Mouse (Mus musculus): ENCODE data around the gene Qtrt1. TPM values are rescaled to one million over a fixed set of nuclear protein-coding genes. Genes with fewer than 3 reads are reported as not detected.
A peak's percentile ranks its signal among the peaks of the same experiment; 100 is the strongest.

Gene Qtrt1
- polyA plus RNA-seq (2016; fragmentation: Nextera tagmentation; extraction: Ambion mirVana): 71.7 and 74.0 TPM in 2 replicates

- Histone ChIP-seq H3K9me3 (no peaks in the 10 kb centered on the region), H3K4me3 (peak within 1 kb of the TSS; percentile 76), H3K4me1 (peaks cover 19% of the 10 kb centered on the region), H3K27me3 (ENCODE audit: poor library complexity, severe bottlenecking) (no peaks in the 10 kb centered on the region), H3K27ac (peak within 1 kb of the TSS; percentile 88), H3K36me3 (replicated peaks) (peaks cover 47% of the 10 kb centered on the region)
- peak; percentile 91 for DNase-seq (ENCODE audit: extremely low spot score, low spot score)
- WGBS: 2% methylated on average over 53 of the region's 53 CpGs
Measured at GRCm38 (mm10) chr9:21411669-21412550, at the start of gene Qtrt1. TSS of gene Qtrt1 (plus strand) at chr9:21411837.

GRCm38 (mm10) chr9:21366541-21367220 lies 45.0 kb upstream of the Qtrt1 start:
- Histone ChIP-seq H3K4me3 (peak overlapping the region; percentile 68), H3K27ac (peak overlapping the region; percentile 92), H3K27me3 (ENCODE audit: poor library complexity, severe bottlenecking) (0 out of 2 replicates have a peak, but pooled peaks cover 4% of the 10 kb centered on the region), H3K36me3 (replicated peaks) (peaks cover 22% of the 10 kb centered on the region), H3K9me3 (no peaks in the 10 kb centered on the region), H3K4me1 (peaks cover 20% of the 10 kb centered on the region)
- peak; percentile 31 for DNase-seq (ENCODE audit: extremely low spot score, low spot score)
- 43% methylated on average over 14 of the region's 14 CpGs for WGBS

GRCm38 (mm10) chr9:21367357-21368111 lies 44.1 kb upstream of the Qtrt1 start, which contains the start of gene Ilf3:
TSS of gene Ilf3 (plus strand) at chr9:21367871.
- H3K36me3 ChIP-seq (replicated peaks): peaks cover 31% of the 10 kb centered on the region
- peak within 1 kb of the TSS; percentile 68 for H3K4me3 ChIP-seq
- DNase-seq (ENCODE audit: extremely low spot score, low spot score): peak; percentile 100
- peak within 1 kb of the TSS; percentile 92 for H3K27ac ChIP-seq
- H3K27me3 ChIP-seq (ENCODE audit: poor library complexity, severe bottlenecking): no peaks in the 10 kb centered on the region
- peaks cover 24% of the 10 kb centered on the region for H3K4me1 ChIP-seq
- H3K9me3 ChIP-seq: no peaks in the 10 kb centered on the region
- under 1% methylated on average over 66 of the region's 66 CpGs for WGBS

GRCm38 (mm10) chr9:21368131-21368584 lies 43.5 kb upstream of the Qtrt1 start:
- Histone ChIP-seq H3K4me1 (peaks cover 24% of the 10 kb centered on the region), H3K27ac (peak overlapping the region; percentile 92), H3K9me3 (no peaks in the 10 kb centered on the region), H3K27me3 (ENCODE audit: poor library complexity, severe bottlenecking) (no peaks in the 10 kb centered on the region), H3K4me3 (peak overlapping the region; percentile 68), H3K36me3 (replicated peaks) (peaks cover 37% of the 10 kb centered on the region)
- peak; percentile 79 for DNase-seq (ENCODE audit: extremely low spot score, low spot score)
- under 1% methylated on average over 38 of the region's 38 CpGs for WGBS

GRCm38 (mm10) chr9:21369080-21369479 lies 42.6 kb upstream of the Qtrt1 start:
- H3K27me3 ChIP-seq (ENCODE audit: poor library complexity, severe bottlenecking): no peaks in the 10 kb centered on the region
- peaks cover 24% of the 10 kb centered on the region for H3K4me1 ChIP-seq
- H3K9me3 ChIP-seq: no peaks in the 10 kb centered on the region
- H3K4me3 ChIP-seq: peak overlapping the region; percentile 68
- peaks cover 45% of the 10 kb centered on the region for H3K36me3 ChIP-seq (replicated peaks)
- H3K27ac ChIP-seq: peak overlapping the region; percentile 92
- WGBS: 71% methylated on average over 11 of the region's 11 CpGs
- DNase-seq (ENCODE audit: extremely low spot score, low spot score): no peak

- DNase-seq (ENCODE audit: extremely low spot score, low spot score): no peak
- no peaks in the 10 kb centered on the region for H3K27me3 ChIP-seq (ENCODE audit: poor library complexity, severe bottlenecking)
- 85% methylated on average over 2 of the region's 2 CpGs for WGBS
- peaks cover 61% of the 10 kb centered on the region for H3K36me3 ChIP-seq (replicated peaks)
- no peaks in the 10 kb centered on the region for H3K9me3 ChIP-seq
- H3K4me3 ChIP-seq: peak overlapping the region; percentile 22; the same call in 1 of the 2 replicates
- peaks cover 24% of the 10 kb centered on the region for H3K4me1 ChIP-seq
- no peak overlapping the region for H3K27ac ChIP-seq
Measured at GRCm38 (mm10) chr9:21370876-21371275, 40.8 kb upstream of the Qtrt1 start.

- Histone ChIP-seq H3K4me1 (peaks cover 24% of the 10 kb centered on the region), H3K36me3 (replicated peaks) (peaks cover 72% of the 10 kb centered on the region), H3K27ac (no peak overlapping the region), H3K9me3 (no peaks in the 10 kb centered on the region), H3K27me3 (ENCODE audit: poor library complexity, severe bottlenecking) (no peaks in the 10 kb centered on the region), H3K4me3 (no peak overlapping the region)
- 88% methylated on average over 1 of the region's 1 CpGs for WGBS
- no peak for DNase-seq (ENCODE audit: extremely low spot score, low spot score)
Measured at GRCm38 (mm10) chr9:21372508-21372907, 39.1 kb upstream of the Qtrt1 start.

GRCm38 (mm10) chr9:21379195-21379594 lies 32.4 kb upstream of the Qtrt1 start:
- no peaks in the 10 kb centered on the region for H3K9me3 ChIP-seq
- no peaks in the 10 kb centered on the region for H3K27me3 ChIP-seq (ENCODE audit: poor library complexity, severe bottlenecking)
- H3K36me3 ChIP-seq (replicated peaks): peaks cover 87% of the 10 kb centered on the region
- no peak overlapping the region for H3K27ac ChIP-seq
- H3K4me1 ChIP-seq: peaks cover 12% of the 10 kb centered on the region
- 91% methylated on average over 3 of the region's 3 CpGs for WGBS
- DNase-seq (ENCODE audit: extremely low spot score, low spot score): no peak
- H3K4me3 ChIP-seq: no peak overlapping the region

GRCm38 (mm10) chr9:21380868-21381267 lies 30.8 kb upstream of the Qtrt1 start:
- Histone ChIP-seq H3K36me3 (replicated peaks) (peaks cover 86% of the 10 kb centered on the region), H3K4me3 (no peak overlapping the region), H3K27ac (no peak overlapping the region), H3K9me3 (no peaks in the 10 kb centered on the region), H3K27me3 (ENCODE audit: poor library complexity, severe bottlenecking) (no peaks in the 10 kb centered on the region), H3K4me1 (peaks cover 12% of the 10 kb centered on the region)
- no peak for DNase-seq (ENCODE audit: extremely low spot score, low spot score)

- no peak for DNase-seq (ENCODE audit: extremely low spot score, low spot score)
- H3K36me3 ChIP-seq (replicated peaks): peaks cover 86% of the 10 kb centered on the region
- no peaks in the 10 kb centered on the region for H3K9me3 ChIP-seq
- no peak overlapping the region for H3K4me3 ChIP-seq
- H3K27me3 ChIP-seq (ENCODE audit: poor library complexity, severe bottlenecking): no peaks in the 10 kb centered on the region
- peaks cover 6% of the 10 kb centered on the region; the same call in 1 of the 2 replicates for H3K4me1 ChIP-seq
- H3K27ac ChIP-seq: no peak overlapping the region
Measured at GRCm38 (mm10) chr9:21383966-21384365, 27.7 kb upstream of the Qtrt1 start.

- no peak overlapping the region for H3K4me3 ChIP-seq
- H3K9me3 ChIP-seq: no peaks in the 10 kb centered on the region
- no peak overlapping the region for H3K27ac ChIP-seq
- no peaks in the 10 kb centered on the region for H3K4me1 ChIP-seq
- no peaks in the 10 kb centered on the region for H3K27me3 ChIP-seq (ENCODE audit: poor library complexity, severe bottlenecking)
- WGBS: 91% methylated on average over 10 of the region's 10 CpGs
- DNase-seq (ENCODE audit: extremely low spot score, low spot score): no peak
- peaks cover 100% of the 10 kb centered on the region for H3K36me3 ChIP-seq (replicated peaks)
Measured at GRCm38 (mm10) chr9:21392646-21393175, 18.9 kb upstream of the Qtrt1 start.

- Histone ChIP-seq H3K9me3 (no peaks in the 10 kb centered on the region), H3K4me1 (no peaks in the 10 kb centered on the region), H3K4me3 (no peak overlapping the region), H3K36me3 (replicated peaks) (peaks cover 100% of the 10 kb centered on the region), H3K27ac (no peak overlapping the region), H3K27me3 (ENCODE audit: poor library complexity, severe bottlenecking) (no peaks in the 10 kb centered on the region)
- no peak for DNase-seq (ENCODE audit: extremely low spot score, low spot score)
- 84% methylated on average over 3 of the region's 3 CpGs for WGBS
Measured at GRCm38 (mm10) chr9:21395692-21396091, 15.9 kb upstream of the Qtrt1 start.
